Mouse (Mus musculus): ENCODE data around the gene Mymk.

Mymk gene

GRCm38 (mm10) chr2:27071978-27072377, at the start of gene Mymk:
Gene Mymk (minus strand): TSS chr2:27072179.
- no peak for DNase-seq (ENCODE audit: low spot score in 2 of 2)

GRCm38 (mm10) chr2:27120241-27120641, 48.3 kb upstream of the Mymk start:
- DNase-seq (ENCODE audit: low spot score in 2 of 2), result no peak

GRCm38 (mm10) chr2:27119766-27120165, 47.8 kb upstream of the Mymk start:
- DNase-seq (ENCODE audit: low spot score in 2 of 2), result no peak

GRCm38 (mm10) chr2:27118452-27118851, 46.5 kb upstream of the Mymk start:
- no peak for DNase-seq (ENCODE audit: low spot score in 2 of 2)

GRCm38 (mm10) chr2:27114169-27114568, 42.2 kb upstream of the Mymk start:
- DNase-seq (ENCODE audit: low spot score in 2 of 2), result no peak

- DNase-seq (ENCODE audit: low spot score in 2 of 2), result no peak
Measured at GRCm38 (mm10) chr2:27112585-27112984, 40.6 kb upstream of the Mymk start.

- no peak for DNase-seq (ENCODE audit: low spot score in 2 of 2)
Measured at GRCm38 (mm10) chr2:27109052-27109451, 37.1 kb upstream of the Mymk start.

- DNase-seq (ENCODE audit: low spot score in 2 of 2), result no peak
Measured at GRCm38 (mm10) chr2:27108144-27108543, 36.2 kb upstream of the Mymk start.

- DNase-seq (ENCODE audit: low spot score in 2 of 2), result no peak
Measured at GRCm38 (mm10) chr2:27106816-27107215, 34.8 kb upstream of the Mymk start.

- DNase-seq (ENCODE audit: low spot score in 2 of 2), result no peak
Measured at GRCm38 (mm10) chr2:27103554-27103953, 31.6 kb upstream of the Mymk start.

- DNase-seq (ENCODE audit: low spot score in 2 of 2), result no peak
Measured at GRCm38 (mm10) chr2:27097776-27098175, 25.8 kb upstream of the Mymk start.

- no peak for DNase-seq (ENCODE audit: low spot score in 2 of 2)
Measured at GRCm38 (mm10) chr2:27097241-27097656, 25.3 kb upstream of the Mymk start.

GRCm38 (mm10) chr2:27096341-27096981, 24.5 kb upstream of the Mymk start:
- no peak for DNase-seq (ENCODE audit: low spot score in 2 of 2)

GRCm38 (mm10) chr2:27095178-27095577, 23.2 kb upstream of the Mymk start:
- no peak for DNase-seq (ENCODE audit: low spot score in 2 of 2)

- no peak for DNase-seq (ENCODE audit: low spot score in 2 of 2)
Measured at GRCm38 (mm10) chr2:27089238-27089637, 17.3 kb upstream of the Mymk start.

- DNase-seq (ENCODE audit: low spot score in 2 of 2), result no peak
Measured at GRCm38 (mm10) chr2:27088700-27089099, 16.7 kb upstream of the Mymk start.

GRCm38 (mm10) chr2:27088071-27088644, 16.2 kb upstream of the Mymk start:
- no peak for DNase-seq (ENCODE audit: low spot score in 2 of 2)

- no peak for DNase-seq (ENCODE audit: low spot score in 2 of 2)
Measured at GRCm38 (mm10) chr2:27087581-27087980, 15.6 kb upstream of the Mymk start.

GRCm38 (mm10) chr2:27086483-27087010, 14.6 kb upstream of the Mymk start:
- DNase-seq (ENCODE audit: low spot score in 2 of 2), result no peak

GRCm38 (mm10) chr2:27085801-27086200, 13.8 kb upstream of the Mymk start:
- no peak for DNase-seq (ENCODE audit: low spot score in 2 of 2)

GRCm38 (mm10) chr2:27084963-27085362, 13.0 kb upstream of the Mymk start:
- no peak for DNase-seq (ENCODE audit: low spot score in 2 of 2)

GRCm38 (mm10) chr2:27083761-27084475, 11.9 kb upstream of the Mymk start:
- DNase-seq (ENCODE audit: low spot score in 2 of 2), result no peak

GRCm38 (mm10) chr2:27079649-27080048, 7.7 kb upstream of the Mymk start:
- no peak for DNase-seq (ENCODE audit: low spot score in 2 of 2)
